Mouse (Mus musculus) mouse embryonic stem cell (cell line): ENCODE data around the gene Frmd6.

Experiments used
- in situ Hi-C, 2 experiments: fragments of 300-500 bp; cut with MboI; formaldehyde crosslinking; loops; 1 replicate in 1 of 2; 3 replicates in 1 of 2; pipeline ENCODE4 v1.14.3; 2019 to 2020; ENCODE audit warnings: low sequenced_read_pairs in 2 of 2, low pct_unique_long_range_greater_than_20kb in 1 of 2, mixed read lengths in 1 of 2; ENCODE audit not compliant: unreplicated experiment in 1 of 2

Frmd6 gene

GRCm38 (mm10) chr12:70881854-70882253 is 56.5 kb downstream of the Frmd6 start:
- in situ Hi-C loops: no loop called here

GRCm38 (mm10) chr12:70883141-70883540 is 57.8 kb downstream of the Frmd6 start:
- in situ Hi-C loops: no loop called here

DNA sequence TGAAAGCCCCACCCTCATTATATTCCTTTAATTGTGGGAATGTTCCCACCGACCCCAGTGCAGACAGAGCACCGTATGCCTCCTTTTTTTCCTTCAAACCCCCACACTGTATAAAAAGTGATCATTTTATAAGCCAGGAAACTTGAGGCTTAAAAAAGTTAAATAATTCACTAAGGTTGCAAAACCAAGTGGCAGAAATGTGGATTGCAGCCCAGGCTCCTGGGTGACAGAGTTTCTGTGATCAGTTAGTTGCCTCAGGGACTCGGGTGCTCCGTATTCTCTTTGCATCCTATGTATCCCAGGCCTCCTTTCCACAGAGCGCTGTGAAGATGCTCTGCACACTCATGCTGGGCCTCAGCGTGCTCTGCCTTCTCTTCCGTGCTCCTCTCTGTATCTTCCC is 58.8 kb downstream of the Frmd6 start:
- in situ Hi-C loops: no loop called here

DNA sequence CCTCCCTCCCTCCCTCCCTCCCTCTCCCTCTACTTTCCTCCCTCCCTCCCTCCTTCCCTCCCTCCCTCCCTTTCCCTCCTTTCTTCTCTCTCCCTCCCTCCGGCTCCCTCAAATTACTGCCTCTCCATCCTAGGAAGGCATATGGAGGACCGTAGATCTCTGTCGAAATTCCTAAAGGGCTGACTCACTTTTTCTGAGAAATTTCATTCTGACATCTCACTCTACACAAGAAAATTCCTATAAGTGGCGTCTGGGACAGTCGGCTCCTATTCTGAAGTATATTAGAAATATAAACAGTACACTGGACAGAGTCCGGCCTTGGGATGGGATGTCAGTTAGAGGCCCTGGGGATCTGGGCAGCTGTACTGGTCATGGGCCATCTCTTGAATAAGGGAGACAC is 59.7 kb downstream of the Frmd6 start:
- in situ Hi-C loops: no loop called here

DNA sequence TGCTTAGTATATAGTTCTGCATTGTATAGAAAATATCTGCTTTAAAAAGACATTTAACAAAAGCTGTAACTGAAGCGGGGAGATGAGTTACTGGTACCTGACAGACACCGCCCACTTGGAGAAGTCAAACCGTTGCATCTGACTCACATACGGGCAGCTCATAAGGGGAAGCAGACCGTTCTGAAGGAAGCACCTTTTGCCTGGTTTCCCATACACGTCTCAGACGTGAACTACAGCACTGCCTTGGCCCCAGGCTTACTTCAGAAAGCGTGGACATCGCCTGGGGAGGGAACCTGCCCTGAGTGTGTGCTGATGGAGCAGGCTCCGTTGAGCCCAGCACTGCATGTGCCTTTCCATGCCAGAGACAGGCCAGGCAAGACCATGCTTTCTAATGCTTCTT is 60.3 kb downstream of the Frmd6 start:
- in situ Hi-C loops: no loop called here

- in situ Hi-C loops: no loop called here
These were observed 65.1 kb downstream of the Frmd6 start for GRCm38 (mm10) chr12:70890405-70890804.

- in situ Hi-C loops: no loop called here
These were observed 65.7 kb downstream of the Frmd6 start for GRCm38 (mm10) chr12:70890874-70891470.

DNA sequence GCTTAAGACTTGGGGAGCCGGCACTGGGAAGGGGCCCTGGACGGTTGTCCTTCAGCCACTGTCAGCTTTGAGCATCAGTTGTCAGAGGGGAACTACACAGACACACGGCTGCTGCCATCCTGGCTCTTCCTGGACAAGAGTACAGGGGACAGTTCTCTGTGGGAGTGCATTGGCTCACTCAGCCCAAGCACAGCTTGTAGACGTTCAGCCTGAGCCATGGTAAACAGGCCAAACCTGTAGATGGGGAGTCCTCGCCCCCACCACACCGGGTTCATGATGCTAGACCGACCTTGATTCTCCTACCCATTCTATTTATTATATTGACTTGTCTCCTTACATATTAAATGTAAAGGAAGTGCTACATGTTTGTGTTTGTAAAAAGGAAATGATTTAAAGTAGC is 70.0 kb downstream of the Frmd6 start:
- in situ Hi-C loops: no loop called here

DNA sequence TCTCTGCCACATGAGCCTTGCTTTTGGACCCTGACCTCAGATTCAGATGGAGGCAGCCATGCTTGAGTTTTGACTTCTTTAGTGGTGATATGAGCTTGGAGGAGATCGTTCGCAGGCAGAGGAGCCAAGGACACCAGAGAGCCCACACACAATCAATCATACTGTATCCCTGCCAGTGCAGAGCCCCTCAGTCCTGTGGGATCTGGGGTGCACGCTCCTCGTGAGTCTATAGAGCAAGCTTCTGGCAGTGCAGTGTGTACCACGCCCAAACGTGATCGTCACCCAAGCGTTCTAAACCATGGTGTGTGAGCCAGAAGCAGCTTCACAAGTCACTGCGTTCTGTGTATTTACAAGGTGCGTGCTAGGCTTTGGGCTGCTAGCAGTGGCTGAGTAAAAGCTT is 70.8 kb downstream of the Frmd6 start:
- in situ Hi-C loops: no loop called here

DNA sequence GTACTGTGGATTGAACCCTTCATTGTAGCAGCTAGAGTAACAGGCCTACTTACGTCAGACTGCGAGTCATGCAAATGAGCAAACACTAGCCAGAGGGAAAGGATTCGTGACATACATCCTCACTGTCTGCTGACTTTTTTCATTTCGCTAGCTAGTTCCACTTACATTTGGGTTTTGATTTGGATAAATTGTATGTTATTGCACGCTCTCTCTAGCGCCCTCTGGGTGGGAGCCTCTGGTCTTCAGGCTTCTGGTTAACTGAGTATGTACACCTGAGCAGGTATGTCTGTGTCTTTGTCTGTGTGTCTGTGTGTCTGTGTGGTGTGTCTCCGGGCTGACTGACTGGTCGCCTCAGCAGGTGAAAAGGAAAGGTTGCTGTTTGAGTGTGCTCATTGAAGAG is 72.1 kb downstream of the Frmd6 start:
- in situ Hi-C loops: no loop called here

DNA sequence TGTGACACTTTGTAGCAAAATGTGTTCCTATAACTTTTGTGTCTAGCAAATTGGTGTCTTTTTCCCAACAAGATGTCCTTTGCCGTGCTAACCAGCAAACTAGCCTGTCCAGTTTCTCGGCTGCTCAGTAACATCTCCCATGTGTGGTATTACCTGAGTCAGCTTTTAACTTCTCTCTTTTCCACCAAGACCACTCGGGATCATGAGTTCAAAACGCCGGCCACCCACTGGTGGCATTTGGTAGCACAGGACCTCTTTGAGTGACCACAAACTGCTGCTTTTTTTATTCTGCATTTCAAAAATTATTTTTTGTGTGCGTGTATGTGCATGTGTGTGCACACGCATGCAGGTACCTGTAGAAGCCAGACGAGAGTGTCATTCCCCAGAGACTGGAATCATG is 73.1 kb downstream of the Frmd6 start:
- in situ Hi-C loops: no loop called here

DNA sequence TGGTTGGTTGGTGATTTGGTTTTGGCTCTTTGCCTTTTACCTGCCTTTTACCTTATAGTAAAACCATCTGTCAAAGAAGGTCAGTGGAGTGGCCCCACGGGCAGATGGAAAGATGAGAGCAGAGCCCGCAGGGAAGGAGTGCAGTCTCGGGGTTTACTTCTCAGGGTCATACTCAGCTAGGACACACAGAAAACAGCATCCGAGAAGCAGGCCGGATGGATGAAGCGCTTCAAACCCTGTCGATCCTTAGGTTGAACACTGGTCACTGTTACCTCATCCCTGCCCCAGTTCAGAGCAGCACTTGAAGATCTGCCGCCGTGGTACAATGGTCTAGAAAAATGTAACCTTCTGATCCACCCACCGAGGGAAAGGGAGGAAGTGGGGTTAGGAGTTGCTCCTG is 79.2 kb downstream of the Frmd6 start:
- in situ Hi-C loops: loop anchor here in 1 of 2 experiments (10.0 kb wide), 1 partner anchor 190 kb away; no protein-coding TSS in a partner anchor

DNA sequence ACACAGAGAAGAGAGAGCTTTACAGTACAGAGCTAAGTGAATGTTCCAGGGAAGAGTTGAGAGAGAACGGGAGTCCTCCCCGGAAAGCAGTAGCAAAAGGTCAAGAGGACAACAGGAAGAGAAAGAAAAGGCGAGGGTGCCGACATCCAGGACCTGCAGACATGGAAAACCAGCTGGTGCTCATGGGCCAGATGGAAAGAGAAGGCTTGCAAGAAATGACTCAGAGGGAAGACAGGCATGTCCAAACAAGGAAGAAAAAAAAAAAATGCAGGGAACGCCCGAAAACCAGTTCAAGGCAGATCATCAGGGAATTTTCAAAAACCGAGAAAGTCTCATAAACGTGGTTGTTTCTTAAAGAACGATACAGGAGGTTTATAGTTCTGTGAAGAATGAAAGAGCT is 81.6 kb downstream of the Frmd6 start:
- in situ Hi-C loops: loop anchor here in 1 of 2 experiments (10.0 kb wide), 1 partner anchor 192 kb away; no protein-coding TSS in a partner anchor

DNA sequence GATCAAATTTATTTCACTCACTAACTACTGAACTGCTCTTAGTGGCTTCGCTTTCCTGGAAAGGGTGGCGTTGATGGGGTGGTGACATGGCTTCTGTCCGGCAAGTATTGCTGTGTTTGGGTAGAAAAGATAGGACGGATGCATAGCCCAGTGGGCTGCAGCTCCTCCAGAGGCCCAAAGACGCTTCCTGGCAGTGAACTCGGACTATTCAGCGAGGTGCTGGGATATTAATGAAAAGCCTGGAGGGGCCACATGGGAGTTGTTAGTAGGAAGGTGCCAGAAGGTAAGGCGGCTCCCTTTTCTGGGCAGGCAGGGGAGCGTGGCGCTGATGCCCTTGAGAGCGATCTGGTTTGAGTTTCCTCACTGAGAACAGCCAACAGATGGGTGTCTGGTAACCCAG is 82.3 kb downstream of the Frmd6 start:
- in situ Hi-C loops: loop anchor here in 1 of 2 experiments (10.0 kb wide), 1 partner anchor 193 kb away; no protein-coding TSS in a partner anchor

DNA sequence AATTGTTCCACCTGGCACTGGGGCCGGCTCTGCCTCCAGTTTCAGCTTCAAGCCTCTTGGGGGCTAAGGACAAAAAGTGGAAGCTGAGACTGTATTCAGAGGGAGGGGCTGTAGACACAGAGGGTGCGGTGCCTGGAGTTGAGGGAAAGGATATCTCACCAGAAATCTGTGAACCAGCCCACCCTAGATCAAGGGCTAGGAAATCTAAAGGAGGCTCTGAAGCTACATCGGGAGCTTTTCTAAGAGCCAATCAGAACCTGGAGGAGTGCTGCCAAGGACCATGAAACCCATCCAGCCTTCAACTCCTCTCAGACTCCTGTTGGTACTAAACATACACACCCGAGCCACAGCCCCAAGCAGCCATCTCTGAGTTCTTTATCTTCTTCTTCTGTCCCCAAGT is 82.8 kb downstream of the Frmd6 start:
- in situ Hi-C loops: loop anchor here in 1 of 2 experiments (10.0 kb wide), 1 partner anchor 193 kb away; no protein-coding TSS in a partner anchor

- in situ Hi-C loops: loop anchor here (5.0 kb wide), 1 partner anchor 413 kb away; no protein-coding TSS in a partner anchor
These were observed 85.0 kb downstream of the Frmd6 start for GRCm38 (mm10) chr12:70910241-70910720.

GRCm38 (mm10) chr12:70911029-70911428 is 85.7 kb downstream of the Frmd6 start:
- in situ Hi-C loops: loop anchor here (5.0 kb wide), 1 partner anchor 414 kb away; no protein-coding TSS in a partner anchor

DNA sequence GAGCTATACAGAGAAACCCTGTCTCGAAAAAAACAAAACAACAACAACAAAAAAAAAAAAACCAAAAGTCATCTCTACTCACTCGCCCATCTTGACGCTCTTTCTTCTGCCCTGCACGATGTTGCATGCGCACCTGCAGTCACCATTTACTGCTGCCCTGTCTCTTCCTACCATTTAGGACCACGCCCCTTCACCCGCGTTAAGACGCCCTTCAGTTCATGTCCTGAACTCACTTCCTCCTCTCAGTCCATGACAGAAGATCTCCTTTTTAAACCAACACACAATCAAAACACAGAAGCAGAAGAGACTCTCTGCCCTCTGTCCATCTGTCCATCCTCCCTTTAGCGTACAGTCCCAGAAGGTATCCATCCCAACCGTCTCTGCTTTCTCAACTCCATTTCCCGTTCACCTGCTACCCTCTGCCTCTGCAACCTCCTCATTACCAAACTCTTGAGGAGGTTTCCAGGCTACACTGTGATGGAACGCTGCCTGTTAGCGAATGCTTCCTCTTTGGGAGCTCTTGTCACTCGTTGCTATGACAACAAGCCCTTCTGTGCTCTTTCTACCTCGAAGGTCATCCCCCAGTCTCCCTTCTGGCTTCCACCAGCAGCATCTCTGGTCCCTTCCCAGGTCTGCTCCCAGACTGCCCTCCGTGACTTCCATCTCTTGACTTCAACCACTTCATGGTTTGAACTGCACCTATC is 86.5 kb downstream of the Frmd6 start:
- in situ Hi-C loops: loop anchor here (5.0 kb wide), 1 partner anchor 415 kb away; no protein-coding TSS in a partner anchor

- in situ Hi-C loops: loop anchor here (5.0 kb wide), 1 partner anchor 416 kb away; no protein-coding TSS in a partner anchor
These were observed 88.1 kb downstream of the Frmd6 start for GRCm38 (mm10) chr12:70913429-70913828.
